Mouse (Mus musculus): ENCODE measurements around the gene Rpl11.

DNA sequence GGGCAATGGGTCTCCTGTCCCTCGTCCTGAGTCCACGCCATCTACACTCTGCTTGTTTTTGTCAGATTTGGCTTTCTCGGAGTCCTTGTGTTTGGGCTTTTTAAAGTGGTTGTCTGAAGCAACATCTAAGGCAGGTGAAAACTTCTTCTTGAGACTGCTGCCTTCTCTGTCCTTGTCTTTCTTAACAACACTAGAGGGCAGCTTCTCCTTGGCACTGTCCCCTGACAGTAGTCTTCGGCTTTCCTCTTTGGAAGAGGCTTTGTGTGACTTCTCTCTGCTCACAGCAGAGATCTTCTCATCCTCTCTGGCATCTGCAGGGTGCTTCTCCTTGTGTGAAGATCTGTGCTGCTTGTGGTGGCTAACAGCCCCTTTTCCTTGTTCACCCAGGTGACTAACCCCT, 42.6 kb downstream of the Rpl11 start:
- TF ChIP-seq TAL1 (IDR thresholded peaks at IDR 0.05; ENCODE audit: low read length) (no peak), GATA1 (IDR thresholded peaks at IDR 0.05; ENCODE audit: low read length) (no peak)
